Comparison of ENCODE assay signal across 12 mouse cellular contexts in the genomic region with DNA sequence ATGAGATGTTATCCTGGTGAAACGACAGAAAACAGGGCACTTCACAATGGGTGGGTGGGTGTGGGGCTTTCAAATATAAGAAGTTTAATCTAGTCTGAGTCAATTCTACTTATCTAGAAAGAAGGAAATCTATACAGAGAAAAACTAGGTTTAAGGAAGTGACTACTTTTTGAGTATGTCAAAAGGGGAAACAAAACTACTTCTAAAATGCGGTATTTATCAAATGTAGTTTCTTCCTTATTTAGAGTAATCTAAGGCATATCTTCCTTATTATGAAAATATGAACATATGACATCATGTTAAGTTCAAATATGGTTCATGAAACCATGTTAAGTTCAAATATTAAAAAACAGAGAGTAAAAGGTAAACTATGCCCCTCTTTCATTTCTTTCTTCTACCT.
"Had no signal": no experiment of that assay in that cellular context is flagged by ENCODE, and none has a peak within 500 bp of the region (broad histone marks: within the 10 kb centered on the region; RNA-seq: fewer than 3 reads in every experiment).

No protein-coding gene starts in this region.

- H3K36me3 ChIP-seq: limb, embryonic 13.5 days; liver, embryonic 12.5 days; midbrain, embryonic 15.5 days had no signal

- H3K27ac ChIP-seq: limb, embryonic 13.5 days; liver, embryonic 12.5 days; midbrain, embryonic 15.5 days; stomach, postnatal 0 days had no signal

- DNase-seq: kidney, postnatal 10 days; kidney, postnatal 4 days; left cerebral cortex, postnatal 4 days; lung, embryonic 14.5 days; lung, postnatal 14 days; right cerebral cortex, postnatal 25 days had no signal

- ATAC-seq: liver, embryonic 12.5 days; midbrain, embryonic 15.5 days had no signal

- H3K4me1 ChIP-seq: limb, embryonic 13.5 days; liver, embryonic 12.5 days; megakaryocyte, embryonic 14.5 days; midbrain, embryonic 15.5 days had no signal

- H3K4me3 ChIP-seq: limb, embryonic 13.5 days; liver, embryonic 12.5 days; megakaryocyte, embryonic 14.5 days; midbrain, embryonic 15.5 days had no signal

- H3K9me3 ChIP-seq: limb, embryonic 13.5 days; liver, embryonic 12.5 days; megakaryocyte, embryonic 14.5 days; midbrain, embryonic 15.5 days had no signal

- H3K9ac ChIP-seq: limb, embryonic 13.5 days; liver, embryonic 12.5 days; lung, embryonic 14.5 days; midbrain, embryonic 15.5 days had no signal

- H3K4me2 ChIP-seq: limb, embryonic 13.5 days; liver, embryonic 12.5 days; lung, embryonic 14.5 days; midbrain, embryonic 11.5 days; midbrain, embryonic 15.5 days had no signal

- H3K27me3 ChIP-seq: limb, embryonic 13.5 days; liver, embryonic 12.5 days; megakaryocyte, embryonic 14.5 days; midbrain, embryonic 15.5 days had no signal
